Mouse (Mus musculus): ENCODE data around the gene Cfd.

Gene Cfd

GRCm38 (mm10) chr10:79890670-79891069 lies at the start of gene Cfd:
Gene Cfd (plus strand): TSS chr10:79890853.
- DNase-seq, result no peak

DNA sequence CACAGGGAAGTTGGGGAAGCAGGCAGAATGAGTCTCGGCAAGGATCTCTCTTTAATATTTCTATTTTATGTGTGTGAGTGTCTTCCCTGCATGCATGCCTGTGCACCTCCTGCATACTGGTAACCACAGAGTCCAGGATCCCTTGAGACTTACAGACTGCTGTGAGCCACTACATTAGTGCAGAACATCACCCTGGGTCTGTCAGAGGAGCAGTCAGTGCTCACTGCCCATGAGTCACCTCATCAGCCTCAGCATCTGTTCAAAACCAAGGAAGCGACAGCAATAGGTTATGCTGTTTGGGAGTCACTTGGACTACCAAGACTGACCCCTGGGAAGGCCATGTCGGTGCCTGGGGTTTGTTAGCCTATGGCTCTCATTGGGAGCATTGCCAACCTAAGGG lies 48.3 kb upstream of the Cfd start:
- DNase-seq, result no peak

DNA sequence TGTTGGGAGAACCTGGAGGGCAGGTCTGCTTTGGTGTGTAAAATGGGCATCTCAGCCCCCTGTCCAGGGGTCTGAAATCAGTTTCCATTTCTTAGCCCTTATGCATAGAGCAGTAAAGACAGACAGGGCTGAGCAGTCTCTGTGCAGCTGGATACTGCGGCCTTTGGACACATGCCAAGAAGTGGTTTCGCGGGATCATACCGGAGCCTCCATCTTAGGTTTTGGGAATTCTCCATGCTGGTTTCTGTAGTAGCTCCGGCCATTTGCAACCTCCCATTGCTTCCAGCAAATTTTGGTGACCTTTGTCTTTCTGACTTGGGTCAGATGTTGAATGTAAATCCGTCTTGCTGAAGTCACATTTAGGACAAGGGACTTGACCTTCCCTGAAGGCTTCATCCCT lies 47.2 kb upstream of the Cfd start:
- no peak for DNase-seq

- no peak for DNase-seq
Measured at GRCm38 (mm10) chr10:79846553-79846952, 44.1 kb upstream of the Cfd start.

DNA sequence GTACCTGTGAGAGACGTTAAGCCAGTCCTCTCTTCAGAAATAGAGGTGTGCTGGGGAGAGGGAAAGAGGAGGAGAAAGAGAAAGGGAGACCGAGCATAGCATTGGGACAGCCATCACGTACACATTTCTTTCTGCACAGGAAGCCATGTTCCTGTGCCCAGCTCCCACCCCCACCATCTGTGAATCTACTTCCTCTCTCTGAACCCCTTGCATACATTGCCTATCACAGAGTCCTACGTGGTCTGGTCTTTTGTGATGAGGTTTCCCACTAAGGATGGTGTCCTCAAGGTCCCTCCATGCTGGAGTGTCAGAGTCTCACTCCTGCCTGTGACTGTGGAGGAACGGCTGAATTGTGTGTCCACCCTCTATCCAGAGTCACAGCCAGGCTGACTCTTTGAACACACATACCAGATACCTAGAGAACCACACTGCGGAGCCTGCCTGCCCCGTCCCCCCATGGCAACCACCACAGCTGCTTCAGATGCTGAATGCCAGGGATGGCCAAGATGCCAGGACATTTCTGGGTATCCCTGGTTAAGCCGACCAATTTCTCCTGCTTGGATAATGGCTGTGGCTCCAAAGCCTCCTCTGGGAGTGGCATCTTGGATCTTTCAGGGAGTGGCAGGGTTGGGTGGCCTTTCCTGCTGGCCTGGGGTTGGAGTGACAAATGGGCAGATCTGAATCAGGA lies 40.6 kb upstream of the Cfd start:
- DNase-seq, result no peak

DNA sequence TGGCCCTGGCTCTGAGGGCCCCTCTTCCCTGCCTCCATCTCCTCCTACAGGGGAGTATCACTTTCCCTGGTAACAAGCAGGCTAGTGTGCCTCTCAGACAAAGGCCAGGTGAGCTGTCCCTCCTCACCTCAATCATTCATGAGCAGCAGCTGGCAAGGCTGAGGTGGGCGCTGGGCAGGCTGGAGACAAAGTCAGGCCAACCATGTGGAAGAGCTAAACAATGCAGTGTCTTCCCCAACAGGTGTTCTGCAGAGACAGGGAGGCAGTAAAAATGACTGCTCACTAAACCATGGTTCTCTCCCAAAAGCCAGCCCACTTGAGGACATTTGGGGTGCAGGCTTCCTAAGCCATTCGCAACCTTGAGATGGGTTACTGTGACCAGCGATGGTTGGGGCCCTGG lies 39.0 kb upstream of the Cfd start:
- no peak for DNase-seq

DNA sequence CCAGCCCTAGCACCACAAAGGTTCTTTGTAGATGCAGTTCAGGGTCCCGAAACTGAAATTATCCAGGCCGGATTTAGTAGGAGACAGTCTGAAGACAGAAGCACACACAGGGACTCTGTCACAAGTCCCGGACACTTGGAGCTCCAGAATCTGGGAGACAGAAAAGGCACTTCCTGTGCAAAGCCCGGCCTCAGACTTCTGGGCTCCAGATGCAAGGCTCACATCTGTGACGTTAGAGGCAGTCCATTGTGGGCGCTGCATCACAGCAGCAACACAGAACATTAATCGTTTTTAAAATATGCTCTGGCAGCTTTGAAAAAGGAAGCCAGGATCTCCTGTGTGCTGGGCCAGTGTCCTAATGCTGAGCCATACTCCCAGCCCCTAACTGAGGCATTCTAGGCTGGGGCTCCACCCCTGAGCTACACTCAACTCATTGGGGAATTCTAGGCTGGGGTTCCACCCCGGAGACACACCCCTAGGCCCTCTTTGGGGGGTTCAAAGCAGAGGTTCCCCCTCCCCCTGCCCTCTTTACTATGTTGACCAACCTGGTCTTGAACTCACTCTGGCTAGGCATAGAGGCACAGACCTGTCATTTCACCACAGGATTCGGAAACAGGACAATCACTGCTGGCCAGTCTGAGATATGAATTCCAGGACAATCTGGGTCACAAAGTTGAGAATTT lies 38.4 kb upstream of the Cfd start:
- peak; percentile 67 for DNase-seq

- DNase-seq, result no peak
Measured at GRCm38 (mm10) chr10:79852827-79853226, 37.8 kb upstream of the Cfd start.

DNA sequence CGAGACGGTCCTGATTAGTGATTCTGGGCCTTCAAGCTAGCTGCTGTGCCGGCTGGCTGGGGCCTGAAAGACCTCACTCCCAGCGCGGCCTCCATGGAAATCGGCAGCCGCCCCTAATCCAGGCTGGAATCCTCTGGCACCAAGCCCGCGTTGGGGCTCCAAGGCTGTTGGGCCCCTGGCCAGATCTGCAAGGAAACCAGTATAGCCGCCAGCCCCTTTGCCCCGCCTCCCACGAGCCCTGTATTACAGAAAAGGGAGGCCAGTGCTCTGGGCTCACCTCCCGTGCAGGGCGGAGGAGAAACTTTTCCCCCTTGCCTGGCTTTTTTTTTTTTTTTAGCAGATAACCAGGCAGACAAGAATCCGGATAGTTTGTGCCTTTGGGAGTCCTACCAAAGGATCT lies 37.3 kb upstream of the Cfd start:
- peak; percentile 91 for DNase-seq

DNA sequence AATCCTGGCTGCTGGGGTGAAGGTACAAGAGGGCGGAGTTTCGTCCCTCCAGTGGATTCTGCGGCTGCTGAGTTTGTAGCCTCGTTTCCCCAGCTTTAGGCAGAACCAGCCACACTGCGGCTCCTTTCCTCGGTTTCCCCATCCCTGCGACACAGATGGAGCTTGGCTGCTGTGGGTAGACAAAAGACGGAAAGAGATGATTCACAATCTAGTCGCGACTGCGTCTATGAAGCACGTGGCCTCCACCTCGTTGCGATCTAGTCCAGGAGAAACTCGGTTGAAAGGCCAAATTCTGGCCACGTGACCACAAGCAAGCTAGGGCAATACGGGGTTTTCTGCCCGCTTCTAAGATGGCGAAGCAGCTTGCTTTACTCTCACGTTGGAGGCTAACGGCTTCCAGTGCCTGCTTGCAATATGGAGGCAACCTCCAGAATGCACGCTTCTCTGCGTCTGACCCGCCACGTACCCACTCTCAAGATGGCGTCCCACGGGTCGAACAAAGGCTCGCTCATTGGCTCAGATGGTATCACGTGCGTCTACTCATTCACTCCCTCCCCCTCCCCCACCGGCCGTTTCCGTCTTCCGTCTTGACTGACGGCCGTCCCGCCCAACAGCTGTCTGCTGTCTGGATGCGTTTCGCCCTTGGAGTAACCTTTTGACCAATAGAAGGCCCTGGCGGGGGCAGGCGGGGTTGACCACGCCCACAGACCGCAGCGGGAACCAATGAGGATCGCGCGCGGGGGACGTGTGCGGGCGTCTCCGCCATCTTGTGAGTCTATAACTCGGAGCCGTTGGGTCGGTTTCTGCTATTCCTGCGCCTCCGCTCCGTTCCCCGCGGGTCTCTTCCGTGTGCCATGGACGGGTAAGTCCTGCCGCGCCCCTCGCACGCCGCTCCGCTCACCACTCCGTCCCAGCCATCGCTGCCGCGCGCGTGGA lies 36.5 kb upstream of the Cfd start, which contains the start of gene Ptbp1:
Ptbp1 (plus strand) TSS at position 568 of the 936 bp plus-strand sequence.
- DNase-seq, result peak; percentile 99

DNA sequence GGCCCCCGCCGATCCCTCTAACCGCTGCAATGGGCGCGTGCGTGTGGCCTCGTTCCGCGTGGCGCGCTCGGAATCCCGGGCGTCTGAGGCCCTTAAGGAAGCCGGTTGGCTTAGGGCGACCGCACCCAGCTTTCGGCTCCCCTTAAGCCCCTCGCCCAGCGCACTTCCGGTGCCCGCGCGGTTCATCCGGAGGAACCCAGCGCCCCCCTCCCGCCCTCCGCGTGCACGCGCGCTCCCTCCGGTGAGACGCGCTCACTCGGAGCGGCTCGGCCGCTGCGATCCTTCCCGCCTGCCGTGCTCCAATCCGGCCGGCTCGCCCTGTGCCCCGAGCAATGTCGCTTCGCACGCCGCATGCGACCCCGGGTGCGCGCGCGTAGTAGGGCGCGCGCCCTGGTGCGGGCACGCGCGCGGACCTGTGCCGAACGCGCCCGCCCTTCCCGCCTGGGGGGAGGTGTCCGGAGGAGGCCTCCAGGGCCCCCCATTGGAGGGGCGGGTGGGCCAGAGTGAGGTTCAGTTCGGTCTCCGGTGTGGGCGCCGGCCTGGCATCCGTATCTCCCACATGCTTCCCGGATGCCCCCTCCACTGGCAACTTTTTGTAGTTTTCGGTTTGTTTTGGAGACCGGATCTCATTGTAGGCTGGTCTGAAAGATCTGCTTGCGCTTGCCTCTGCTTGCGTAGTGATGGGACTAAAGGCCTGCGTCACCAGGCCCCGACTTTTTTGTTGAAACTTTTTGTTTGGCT lies 35.7 kb upstream of the Cfd start:
- DNase-seq, result peak; percentile 76

- DNase-seq, result peak; percentile 77
Measured at GRCm38 (mm10) chr10:79855558-79856184, 35.0 kb upstream of the Cfd start.

DNA sequence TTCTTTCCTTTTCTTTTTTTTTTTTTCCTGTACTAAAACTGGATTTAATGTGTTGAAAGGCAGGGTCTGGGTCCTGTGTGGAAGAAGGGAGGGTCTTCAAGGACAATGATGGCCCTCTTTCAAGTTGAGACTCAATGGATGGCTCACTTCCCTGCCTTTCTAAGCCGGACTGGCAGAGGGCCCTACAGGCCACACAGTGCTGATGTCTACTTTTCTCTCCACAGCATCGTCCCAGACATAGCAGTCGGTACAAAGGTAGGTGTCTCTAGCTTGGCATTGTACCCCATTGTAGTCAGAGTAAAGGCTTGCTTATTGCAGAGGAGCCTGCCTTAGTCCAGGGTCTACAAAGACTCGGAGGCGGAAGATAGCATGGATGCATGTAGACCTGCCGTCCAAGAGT lies 34.4 kb upstream of the Cfd start:
- peak; percentile 50 for DNase-seq

DNA sequence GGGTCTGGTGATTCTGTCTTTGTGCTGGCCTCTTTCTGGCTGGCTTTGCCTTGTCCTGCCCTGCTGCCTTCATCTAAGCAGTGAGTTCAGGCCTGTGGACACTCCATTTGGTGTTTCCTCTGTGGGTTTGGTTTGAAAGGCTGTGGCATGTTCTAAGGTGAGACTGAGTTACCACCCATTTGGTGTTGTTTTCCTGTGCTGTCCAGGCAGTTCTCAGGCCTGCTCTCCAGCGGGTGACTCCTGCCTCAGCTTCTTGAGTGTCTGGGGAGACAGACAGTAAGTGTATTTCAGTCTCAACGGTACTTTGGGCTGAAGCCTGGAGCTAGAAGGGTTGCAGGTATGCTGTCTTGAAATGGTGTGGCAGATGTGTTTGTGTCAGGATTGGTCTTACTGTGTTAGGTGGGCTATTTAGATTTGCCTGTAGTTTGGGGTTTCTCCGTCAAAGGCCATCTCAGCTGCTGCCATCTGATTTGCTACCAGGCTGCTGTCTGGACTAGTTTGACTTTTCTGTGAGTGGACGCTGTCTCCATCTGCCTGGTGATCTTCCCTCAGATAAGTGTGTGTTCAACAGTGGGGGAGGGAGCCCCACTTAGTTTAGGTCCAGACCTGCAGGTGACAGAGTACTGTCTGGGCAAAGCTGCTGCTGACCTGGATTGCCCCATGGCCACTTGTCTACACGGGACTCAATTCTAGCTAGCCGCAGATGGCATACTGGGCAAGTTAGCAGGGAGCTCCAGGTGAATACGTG lies 33.8 kb upstream of the Cfd start:
- DNase-seq, result peak; percentile 39

- peak; percentile 68 for DNase-seq
Measured at GRCm38 (mm10) chr10:79857452-79857811, 33.2 kb upstream of the Cfd start.

- peak; percentile 38 for DNase-seq
Measured at GRCm38 (mm10) chr10:79857894-79858293, 32.8 kb upstream of the Cfd start.

DNA sequence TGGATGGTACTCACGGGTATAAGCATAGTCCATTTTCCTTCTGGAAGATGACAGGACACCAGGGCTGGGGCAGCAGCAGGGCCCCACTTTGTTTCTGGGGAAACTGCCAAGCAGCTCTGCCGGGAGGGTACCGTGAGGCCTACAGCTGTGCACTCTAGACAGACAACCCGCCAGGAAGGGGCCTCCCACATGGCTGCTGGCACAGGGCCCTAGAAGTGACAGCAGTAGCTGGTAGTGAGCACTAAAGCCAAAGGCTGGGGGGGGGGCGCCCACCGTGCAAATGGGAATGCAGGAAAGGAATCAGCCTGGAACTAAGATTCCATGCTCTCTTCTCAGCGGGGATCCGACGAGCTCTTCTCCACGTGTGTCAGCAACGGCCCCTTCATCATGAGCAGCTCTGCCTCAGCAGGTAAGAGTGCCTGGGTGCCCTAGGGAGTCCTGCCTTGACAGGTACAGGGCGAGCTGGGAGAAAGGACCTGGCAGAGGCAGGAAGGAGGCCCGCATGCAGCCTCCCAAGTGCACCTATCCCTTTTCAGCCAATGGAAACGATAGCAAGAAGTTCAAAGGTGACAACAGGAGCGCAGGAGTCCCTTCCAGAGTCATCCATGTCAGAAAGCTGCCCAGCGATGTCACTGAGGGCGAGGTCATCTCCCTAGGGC lies 32.1 kb upstream of the Cfd start:
- peak; percentile 75 for DNase-seq

- DNase-seq, result no peak
Measured at GRCm38 (mm10) chr10:79859116-79859515, 31.5 kb upstream of the Cfd start.

GRCm38 (mm10) chr10:79860079-79860911 lies 30.4 kb upstream of the Cfd start:
- no peak for DNase-seq
